Mouse (Mus musculus): ENCODE results near the gene Tsc1. TPM values are rescaled to one million over a fixed set of nuclear protein-coding genes. Genes with fewer than 3 reads are reported as not detected.

The Tsc1 gene
- polyA plus RNA-seq, 1 experiment from 2014 or later: 34.6 TPM

DNA sequence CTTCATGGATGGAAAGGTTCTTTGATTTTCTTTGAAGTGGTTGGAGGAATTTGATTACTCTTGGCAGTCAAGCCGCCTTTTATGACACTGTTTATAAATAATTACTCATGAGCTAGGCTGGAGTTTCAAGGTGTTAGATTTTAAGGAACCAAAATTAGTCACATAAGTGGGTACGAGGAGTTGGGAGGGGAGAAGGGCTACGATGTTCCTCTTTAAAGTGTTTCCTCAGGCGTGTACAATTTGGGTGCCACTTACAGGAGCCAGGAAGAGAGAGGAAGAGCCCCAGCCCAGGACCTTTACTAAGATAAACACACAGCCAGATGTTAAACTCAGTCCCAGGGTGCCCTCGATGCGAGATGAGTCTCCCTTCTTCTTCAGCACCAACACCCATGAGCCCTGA is 65.8 kb downstream of the Tsc1 start:
- 74% methylated on average over 6 of the region's 6 CpGs for WGBS
- Histone ChIP-seq H3K27me3 (replicated peaks) (0 out of 2 replicates have a peak, but pooled peaks cover 2% of the 10 kb centered on the region), H3K9ac (no peak overlapping the region), H3K4me3 (no peak overlapping the region), H3K9me3 (no peaks in the 10 kb centered on the region), H3K36me3 (no peaks in the 10 kb centered on the region), H3K4me2 (replicated peaks) (no peak overlapping the region), H3K4me1 (peaks cover 5% of the 10 kb centered on the region; the same call in 1 of the 2 replicates), H3K27ac (no peak overlapping the region)
- no peak for ATAC-seq (ENCODE audit: low FRiP score, low read depth)

DNA sequence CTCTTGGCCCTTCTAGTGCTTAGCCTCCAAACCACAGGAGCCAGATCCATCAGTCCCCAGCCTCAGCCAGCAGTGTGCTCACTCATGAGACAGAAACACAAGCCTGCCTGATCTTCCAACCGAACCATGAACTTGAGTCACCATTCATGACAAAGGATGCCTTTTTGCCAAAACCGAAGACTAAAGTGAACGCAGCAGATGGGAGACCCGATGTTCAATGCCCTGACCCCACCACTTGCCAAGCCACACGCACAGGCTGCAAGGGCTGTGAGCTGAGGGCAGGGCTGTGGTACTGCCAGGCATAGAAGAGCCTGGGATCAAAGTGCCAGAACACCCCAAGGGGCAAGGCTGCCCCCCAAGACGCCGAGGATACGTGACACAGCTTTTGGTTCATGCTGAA is 72.0 kb downstream of the Tsc1 start:
- Histone ChIP-seq H3K9ac (no peak overlapping the region), H3K4me2 (replicated peaks) (no peak overlapping the region), H3K27me3 (replicated peaks) (no peaks in the 10 kb centered on the region), H3K27ac (no peak overlapping the region), H3K36me3 (no peaks in the 10 kb centered on the region), H3K4me3 (no peak overlapping the region), H3K9me3 (no peaks in the 10 kb centered on the region), H3K4me1 (no peaks in the 10 kb centered on the region; the same call in 1 of the 2 replicates)
- WGBS: 83% methylated on average over 8 of the region's 8 CpGs
- ATAC-seq (ENCODE audit: low FRiP score, low read depth): no peak

DNA sequence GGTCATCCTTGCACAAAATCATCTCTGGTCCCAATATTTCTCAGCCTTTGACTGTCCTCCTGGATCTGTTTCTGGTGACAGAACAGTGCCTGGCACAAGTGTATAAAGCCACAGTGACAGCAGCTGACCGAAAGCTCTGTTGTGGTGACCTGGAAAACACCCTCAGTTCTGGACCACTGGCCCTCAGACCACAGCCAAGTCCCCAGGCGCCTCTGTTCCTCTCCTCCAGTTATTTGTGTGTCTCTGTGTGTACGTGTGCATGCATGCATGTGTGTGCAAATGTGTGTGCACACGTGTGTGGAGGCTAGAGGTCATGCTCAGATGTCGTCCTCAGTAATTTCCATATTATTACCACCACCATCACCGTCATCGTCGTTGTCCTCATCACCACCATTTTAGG is 81.4 kb downstream of the Tsc1 start:
- WGBS: 89% methylated on average over 8 of the region's 8 CpGs
- ATAC-seq (ENCODE audit: low FRiP score, low read depth): no peak

DNA sequence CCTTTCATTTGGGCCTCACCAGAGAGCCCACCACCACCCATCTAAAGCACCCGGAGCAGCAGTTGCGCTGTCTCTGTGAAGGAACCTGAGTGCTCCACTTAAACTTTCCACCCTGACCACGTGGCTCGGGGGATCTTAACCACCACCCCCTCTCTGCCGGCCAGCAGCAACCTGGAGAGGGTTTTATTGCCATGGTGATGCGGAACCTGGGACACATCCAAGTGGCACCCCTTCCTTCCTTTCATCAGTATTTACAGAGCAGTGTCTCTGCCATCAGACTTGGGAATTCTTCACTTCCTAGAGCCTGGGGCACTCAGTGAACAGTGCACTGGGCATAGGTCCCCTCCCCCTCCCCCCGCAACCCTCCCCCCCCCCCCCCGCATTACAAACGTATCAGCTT is 82.9 kb downstream of the Tsc1 start:
- no peak overlapping the region for H3K4me3 ChIP-seq
- ATAC-seq (ENCODE audit: low FRiP score, low read depth): no peak
- H3K4me2 ChIP-seq (replicated peaks): no peak overlapping the region
- H3K9me3 ChIP-seq: no peaks in the 10 kb centered on the region
- WGBS: 63% methylated on average over 9 of the region's 9 CpGs
- no peak overlapping the region for H3K27ac ChIP-seq
- H3K36me3 ChIP-seq: no peaks in the 10 kb centered on the region
- H3K27me3 ChIP-seq (replicated peaks): no peaks in the 10 kb centered on the region
- peaks cover 12% of the 10 kb centered on the region for H3K4me1 ChIP-seq
- no peak overlapping the region for H3K9ac ChIP-seq

More for the DNA sequence above, 81.4 kb downstream of the Tsc1 start:
- H3K27me3 ChIP-seq (replicated peaks): no peaks in the 10 kb centered on the region
- H3K27ac ChIP-seq: no peak overlapping the region
- no peaks in the 10 kb centered on the region for H3K9me3 ChIP-seq
- H3K36me3 ChIP-seq: no peaks in the 10 kb centered on the region
- H3K4me2 ChIP-seq (replicated peaks): no peak overlapping the region
- peaks cover 3% of the 10 kb centered on the region for H3K4me1 ChIP-seq
- H3K9ac ChIP-seq: no peak overlapping the region
- H3K4me3 ChIP-seq: no peak overlapping the region

DNA sequence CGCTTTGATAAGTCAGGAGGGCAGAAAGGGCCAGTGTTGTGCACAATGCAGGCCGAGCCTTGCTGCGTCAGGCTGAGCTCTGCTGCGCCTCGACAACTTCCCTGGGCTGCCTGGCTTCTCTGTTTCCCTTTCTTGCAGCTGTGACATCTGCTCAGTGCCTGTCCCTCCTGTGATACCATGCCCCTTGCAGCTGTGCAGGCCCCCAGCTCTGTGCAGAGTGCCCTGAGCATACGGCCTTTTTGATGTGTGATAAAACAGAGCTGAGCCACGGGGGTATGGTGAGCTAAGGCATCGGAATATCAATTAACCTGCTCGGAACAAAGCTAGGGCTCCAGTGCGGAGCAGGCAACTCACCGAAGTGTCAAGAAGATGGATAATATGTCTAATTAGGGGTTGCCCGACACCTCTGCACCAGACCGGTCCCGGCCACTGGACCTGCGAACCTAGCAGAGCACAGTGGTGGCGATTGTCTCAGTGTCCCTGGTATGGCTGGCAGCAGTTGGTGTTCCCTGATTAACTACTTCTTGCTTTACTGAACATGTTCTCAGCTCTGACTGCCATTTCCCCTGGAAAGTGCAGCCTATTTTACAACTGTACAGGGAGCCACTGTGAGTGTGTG is 86.9 kb downstream of the Tsc1 start:
- H3K4me3 ChIP-seq: no peak overlapping the region
- H3K4me2 ChIP-seq (replicated peaks): peak overlapping the region; percentile 24; the same call in 1 of the 2 replicates
- no peak for ATAC-seq (ENCODE audit: low FRiP score, low read depth)
- no peaks in the 10 kb centered on the region for H3K36me3 ChIP-seq
- 8% methylated on average over 16 of the region's 16 CpGs for WGBS
- no peak overlapping the region for H3K9ac ChIP-seq
- H3K27ac ChIP-seq: no peak overlapping the region
- no peaks in the 10 kb centered on the region for H3K27me3 ChIP-seq (replicated peaks)
- H3K9me3 ChIP-seq: no peaks in the 10 kb centered on the region
- peaks cover 12% of the 10 kb centered on the region for H3K4me1 ChIP-seq

DNA sequence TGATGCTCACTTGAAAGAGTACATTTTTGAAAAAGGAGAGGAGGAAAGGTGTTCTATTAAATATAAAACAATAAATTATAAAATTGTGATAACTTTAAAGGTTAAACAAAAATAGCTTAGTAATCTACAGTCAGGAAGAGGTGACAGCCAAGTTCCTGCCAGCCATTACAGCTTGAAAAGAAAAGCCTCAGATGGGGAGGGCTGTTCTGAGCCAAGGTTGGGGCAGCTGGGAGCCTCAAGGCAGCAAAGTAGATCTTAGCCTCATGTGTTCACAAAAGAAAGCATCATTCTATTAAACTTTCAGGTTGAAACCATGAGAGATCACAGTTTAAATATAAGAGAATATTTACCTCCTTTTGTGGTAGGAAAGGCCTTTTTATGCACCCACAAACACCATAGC is 89.6 kb downstream of the Tsc1 start:
- H3K9ac ChIP-seq: no peak overlapping the region
- H3K4me2 ChIP-seq (replicated peaks): no peak overlapping the region
- no peak overlapping the region for H3K4me3 ChIP-seq
- H3K4me1 ChIP-seq: peaks cover 12% of the 10 kb centered on the region
- no peaks in the 10 kb centered on the region for H3K9me3 ChIP-seq
- no peak overlapping the region for H3K27ac ChIP-seq
- no peaks in the 10 kb centered on the region for H3K36me3 ChIP-seq
- no peaks in the 10 kb centered on the region for H3K27me3 ChIP-seq (replicated peaks)
- no peak for ATAC-seq (ENCODE audit: low FRiP score, low read depth)

DNA sequence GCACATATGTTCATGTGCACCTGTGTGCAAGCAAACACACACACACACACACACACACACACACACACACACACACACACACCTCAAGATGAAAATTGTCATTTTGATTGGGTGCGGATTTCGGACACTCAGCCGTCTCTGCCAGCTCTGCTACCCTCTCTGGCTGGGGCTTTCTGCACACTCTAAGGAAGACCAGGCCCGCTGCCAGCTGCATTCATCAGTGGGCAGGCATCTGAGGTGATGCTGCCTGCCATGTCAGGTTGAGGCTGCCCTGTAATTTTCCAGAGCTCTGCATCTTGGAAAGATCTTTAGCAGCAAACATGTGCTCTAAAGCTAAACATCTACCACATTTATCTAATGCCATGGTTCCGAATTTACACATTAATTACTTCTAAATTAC is 96.1 kb downstream of the Tsc1 start:
- Histone ChIP-seq H3K27me3 (replicated peaks) (0 out of 2 replicates have a peak, but pooled peaks cover 2% of the 10 kb centered on the region), H3K27ac (no peak overlapping the region), H3K9me3 (no peaks in the 10 kb centered on the region), H3K4me3 (no peak overlapping the region), H3K9ac (no peak overlapping the region), H3K4me2 (replicated peaks) (no peak overlapping the region), H3K36me3 (no peaks in the 10 kb centered on the region), H3K4me1 (no peaks in the 10 kb centered on the region)
- no peak for ATAC-seq (ENCODE audit: low FRiP score, low read depth)
- 83% methylated on average over 5 of the region's 5 CpGs for WGBS

DNA sequence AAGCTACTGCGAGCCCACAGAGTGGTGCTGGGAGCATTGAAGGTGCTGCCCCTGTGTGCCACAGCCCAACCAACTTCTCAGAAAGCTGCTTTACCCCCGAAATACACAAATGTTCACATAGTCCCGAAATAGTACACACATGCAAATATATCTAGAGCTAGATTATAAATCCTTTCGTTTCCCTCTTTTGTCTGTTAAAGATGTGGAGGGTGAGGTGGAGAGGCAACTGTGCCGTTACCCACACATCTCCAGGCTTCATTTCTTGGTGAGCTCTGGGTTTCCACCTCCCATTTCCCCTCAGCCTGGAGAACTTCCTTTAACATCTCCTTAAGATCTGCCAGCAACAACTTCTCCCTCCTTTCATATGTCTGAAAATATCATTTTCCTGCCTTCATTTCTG is 99.1 kb downstream of the Tsc1 start:
- H3K4me3 ChIP-seq: no peak overlapping the region
- no peaks in the 10 kb centered on the region for H3K4me1 ChIP-seq
- no peak overlapping the region for H3K4me2 ChIP-seq (replicated peaks)
- H3K9me3 ChIP-seq: no peaks in the 10 kb centered on the region
- H3K9ac ChIP-seq: no peak overlapping the region
- H3K36me3 ChIP-seq: no peaks in the 10 kb centered on the region
- no peak overlapping the region for H3K27ac ChIP-seq
- no peak for ATAC-seq (ENCODE audit: low FRiP score, low read depth)
- H3K27me3 ChIP-seq (replicated peaks): 0 out of 2 replicates have a peak, but pooled peaks cover 2% of the 10 kb centered on the region
- 84% methylated on average over 5 of the region's 5 CpGs for WGBS

Small RNAs within 50 kb of the gene (microRNA-seq; reads per million reads assigned to microRNA genes)
- gene Gm22824 (not detected), gene Mir3088 (0.66 reads per million)

Other genes starting within 250 kb of the Tsc1 start
- gene Ppp1r26, start 194.4 kb upstream of the Tsc1 start, polyA plus RNA-seq (2016; fragmentation: Nextera tagmentation; extraction: Ambion mirVana): 7.9 and 8.7 TPM in 2 replicates
- 0.68 and 1.5 TPM in 2 replicates for gene 1700007K13Rik, start 174.9 kb upstream of the Tsc1 start, polyA plus RNA-seq (2016; fragmentation: Nextera tagmentation; extraction: Ambion mirVana)
- 54.3 and 56.2 TPM in 2 replicates for gene Mrps2, start 173.2 kb upstream of the Tsc1 start, polyA plus RNA-seq (2016; fragmentation: Nextera tagmentation; extraction: Ambion mirVana)
- 0.80 and 0.81 TPM in 2 replicates for gene Gbgt1, start 144.3 kb upstream of the Tsc1 start, polyA plus RNA-seq (2016; fragmentation: Nextera tagmentation; extraction: Ambion mirVana)
- gene Gm10134, start 135.1 kb upstream of the Tsc1 start, polyA plus RNA-seq (2016; fragmentation: Nextera tagmentation; extraction: Ambion mirVana): 2.4 and 3.5 TPM in 2 replicates
- gene Ralgds, start 128.1 kb upstream of the Tsc1 start, polyA plus RNA-seq (2016; fragmentation: Nextera tagmentation; extraction: Ambion mirVana): 99.6 and 111 TPM in 2 replicates
- not detected in 2 replicates for gene Cel, start 77.8 kb upstream of the Tsc1 start, polyA plus RNA-seq (2016; fragmentation: Nextera tagmentation; extraction: Ambion mirVana)
- gene Gtf3c5, start 57.5 kb upstream of the Tsc1 start, polyA plus RNA-seq (2016; fragmentation: Nextera tagmentation; extraction: Ambion mirVana): 46.7 and 51.1 TPM in 2 replicates
- gene Gfi1b, start 19.2 kb upstream of the Tsc1 start, polyA plus RNA-seq (2016; fragmentation: Nextera tagmentation; extraction: Ambion mirVana): 0.98 and 1.1 TPM in 2 replicates
- 1.1 and 1.2 TPM in 2 replicates for gene Spaca9, start 58.5 kb downstream of the Tsc1 start, polyA plus RNA-seq (2016; fragmentation: Nextera tagmentation; extraction: Ambion mirVana)
- 0.59 and 0.96 TPM in 2 replicates for gene Ak8, start 58.9 kb downstream of the Tsc1 start, polyA plus RNA-seq (2016; fragmentation: Nextera tagmentation; extraction: Ambion mirVana)
- gene Gtf3c4, start 199.1 kb downstream of the Tsc1 start, polyA plus RNA-seq (2016; fragmentation: Nextera tagmentation; extraction: Ambion mirVana): 25.2 and 29.2 TPM in 2 replicates
- gene Ddx31, start 199.2 kb downstream of the Tsc1 start, polyA plus RNA-seq (2016; fragmentation: Nextera tagmentation; extraction: Ambion mirVana): 15.3 and 15.7 TPM in 2 replicates